In the genomic region with DNA sequence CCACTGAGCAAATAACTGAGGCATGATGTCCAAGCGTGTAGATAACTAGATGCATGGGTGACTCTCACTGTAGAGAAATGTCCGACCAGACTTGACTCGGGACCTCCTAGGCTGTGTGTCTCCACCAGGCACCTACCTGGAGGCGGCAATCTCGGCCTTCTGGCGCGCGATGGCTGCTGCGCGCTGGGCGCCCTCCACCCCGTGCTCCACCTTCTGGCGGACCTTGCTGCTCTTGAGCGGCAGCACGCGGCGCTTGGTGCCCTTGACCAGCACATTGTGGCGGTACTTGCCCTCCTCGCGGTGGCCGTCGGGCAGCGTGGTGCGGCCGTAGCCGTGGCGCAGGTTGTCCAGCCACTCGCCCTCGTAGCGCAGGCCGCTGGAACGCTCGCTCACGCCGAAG, we compare ENCODE assay signal across 15 mouse cellular contexts. TPM values are rescaled to one million over a fixed set of nuclear protein-coding genes. Genes with fewer than 3 reads are reported as not detected.
DNase-seq lines count a peak whose midpoint lies in the region; ATAC-seq lines count a peak whose summit lies in the region.
"Had no signal": no experiment of that assay in that cellular context is flagged by ENCODE, and none has a peak within 500 bp of the region (broad histone marks: within the 10 kb centered on the region; RNA-seq: fewer than 3 reads in every experiment).

No protein-coding gene starts in this region.

- peak overlapping the region; percentile 16; the same call in 1 of the 2 replicates for H3K4me2 ChIP-seq in heart, embryonic 11.5 days
- H3K4me2 ChIP-seq in kidney, embryonic 15.5 days: 0 out of 2 replicates have a peak overlapping the region, but pooled peaks have one; percentile 9
- H3K4me2 ChIP-seq in neural tube, embryonic 13.5 days: peak overlapping the region; percentile 27; the same call in 1 of the 2 replicates

- 43% methylated on average over 35 of the region's 35 CpGs for WGBS in heart, embryonic 11.5 days (ENCODE audit: insufficient replicate concordance)
- WGBS in kidney, embryonic 15.5 days: 44% methylated on average over 35 of the region's 35 CpGs
- WGBS in embryonic facial prominence, embryonic 10.5 days: 49% methylated on average over 35 of the region's 35 CpGs
- WGBS in neural tube, embryonic 13.5 days: 39% methylated on average over 35 of the region's 35 CpGs

- peak overlapping the region; percentile 22; the same call in 1 of the 2 replicates for H3K9ac ChIP-seq in heart, embryonic 11.5 days (ENCODE audit: low read depth, low read length)
- H3K9ac ChIP-seq in kidney, embryonic 15.5 days: no peak overlapping the region
- H3K9ac ChIP-seq in neural tube, embryonic 13.5 days: no peak overlapping the region

- H3K9me3 ChIP-seq in heart, embryonic 11.5 days (replicated peaks; ENCODE audit: control insufficient read depth, low read length): no peaks in the 10 kb centered on the region
- H3K9me3 ChIP-seq in kidney, embryonic 15.5 days (replicated peaks): no peaks in the 10 kb centered on the region; the same call in 1 of the 2 replicates
- peaks cover 9% of the 10 kb centered on the region; the same call in 1 of the 2 replicates for H3K9me3 ChIP-seq in embryonic facial prominence, embryonic 10.5 days
- no peaks in the 10 kb centered on the region for H3K9me3 ChIP-seq in neural tube, embryonic 13.5 days

- no peak for DNase-seq in heart, postnatal 36 days
- DNase-seq in kidney, postnatal 14 days: no peak
- no peak for DNase-seq in embryonic facial prominence, embryonic 10.5 days (ENCODE audit: low spot score)
- no peak for DNase-seq in kidney, postnatal 4 days
- no peak for DNase-seq in adrenal gland, postnatal 10 days
- DNase-seq: adrenal gland, adult 8-10 months; kidney, adult 18-20 months; lung, postnatal 4 days; spleen, adult 18-20 months had no signal

- no peak for ATAC-seq in heart, embryonic 11.5 days (replicated peaks; ENCODE audit: insufficient number of reproducible peaks, low FRiP score, low TSS enrichment)
- no peak for ATAC-seq in kidney, embryonic 15.5 days (replicated peaks; ENCODE audit: low FRiP score)
- ATAC-seq in neural tube, embryonic 13.5 days (ENCODE audit: low read depth): no peak
- ATAC-seq: Patski had no signal

- peaks cover 57% of the 10 kb centered on the region for H3K4me1 ChIP-seq in heart, embryonic 11.5 days (ENCODE audit: control insufficient read depth, insufficient read depth, low read length)
- peaks cover 4% of the 10 kb centered on the region; the same call in 1 of the 2 replicates for H3K4me1 ChIP-seq in kidney, embryonic 15.5 days
- H3K4me1 ChIP-seq in embryonic facial prominence, embryonic 10.5 days: 0 out of 2 replicates have a peak, but pooled peaks cover 6% of the 10 kb centered on the region
- no peaks in the 10 kb centered on the region for H3K4me1 ChIP-seq in neural tube, embryonic 13.5 days (replicated peaks)

- H3K4me3 ChIP-seq in heart, embryonic 11.5 days (ENCODE audit: low read depth, low read length): 0 out of 2 replicates have a peak overlapping the region, but pooled peaks have one; percentile 1
- H3K4me3 ChIP-seq in kidney, embryonic 15.5 days (replicated peaks): no peak overlapping the region
- peak overlapping the region; percentile 33 for H3K4me3 ChIP-seq in embryonic facial prominence, embryonic 10.5 days
- no peak overlapping the region for H3K4me3 ChIP-seq in neural tube, embryonic 13.5 days
- H3K4me3 ChIP-seq: erythroblast, embryonic 14.5 days had no signal

- H3K27me3 ChIP-seq in heart, embryonic 11.5 days (ENCODE audit: control insufficient read depth, insufficient read depth, low read length): peaks cover 23% of the 10 kb centered on the region
- peaks cover 37% of the 10 kb centered on the region for H3K27me3 ChIP-seq in kidney, embryonic 15.5 days
- H3K27me3 ChIP-seq in embryonic facial prominence, embryonic 10.5 days (replicated peaks; ENCODE audit: low read depth, poor library complexity, severe bottlenecking): peaks cover 52% of the 10 kb centered on the region
- peaks cover 50% of the 10 kb centered on the region for H3K27me3 ChIP-seq in neural tube, embryonic 13.5 days
- H3K27me3 ChIP-seq: Patski had no signal

- peaks cover 4% of the 10 kb centered on the region; the same call in 1 of the 2 replicates for H3K36me3 ChIP-seq in heart, embryonic 11.5 days (ENCODE audit: control insufficient read depth, insufficient read depth, low read length)
- no peaks in the 10 kb centered on the region for H3K36me3 ChIP-seq in kidney, embryonic 15.5 days
- H3K36me3 ChIP-seq in embryonic facial prominence, embryonic 10.5 days (replicated peaks): 0 out of 2 replicates have a peak, but pooled peaks cover 7% of the 10 kb centered on the region
- H3K36me3 ChIP-seq in neural tube, embryonic 13.5 days: no peaks in the 10 kb centered on the region

- H3K27ac ChIP-seq in heart, embryonic 11.5 days (ENCODE audit: low read depth, low read length): no peak overlapping the region; the same call in 1 of the 2 replicates
- no peak overlapping the region for H3K27ac ChIP-seq in kidney, embryonic 15.5 days
- H3K27ac ChIP-seq in embryonic facial prominence, embryonic 10.5 days (replicated peaks): no peak overlapping the region
- no peak overlapping the region for H3K27ac ChIP-seq in neural tube, embryonic 13.5 days (replicated peaks)

- intact Hi-C loops in heart, postnatal 36 days (cut with DNase I): no loop called here

RNA-seq across cellular contexts. Expression of a gene that starts 22.3 kb away (rescaled TPM):
- 19.5 and 22.7 TPM in 2 replicates for polyA plus RNA-seq in heart, embryonic 11.5 days (2014; fragmentation: Nextera tagmentation; extraction: Ambion mirVana)
- total RNA-seq in heart, postnatal 36 days (2021): 100 to 1,000 TPM; 323 to 334 TPM
- polyA plus RNA-seq in kidney, embryonic 15.5 days (2015; fragmentation: Nextera tagmentation; extraction: Ambion mirVana): 2.5 and 4.2 TPM in 2 replicates
- polyA plus RNA-seq in embryonic facial prominence, embryonic 10.5 days (2016; fragmentation: Nextera tagmentation; extraction: Ambion mirVana): 0.52 and 0.83 TPM in 2 replicates
- polyA plus RNA-seq in neural tube, embryonic 13.5 days (2015; fragmentation: Nextera tagmentation; extraction: Ambion mirVana): 0.57 and 0.84 TPM in 2 replicates
- 10 to 100 TPM; 11.5 to 23.5 TPM for total RNA-seq in adrenal gland, postnatal 10 days (2021)
- total RNA-seq: common myeloid progenitor, adult 5-6 weeks had no signal
- polyA plus RNA-seq: erythroblast, embryonic 14.5 days had no signal

RNA-seq across cellular contexts. Expression of a gene that starts 49.0 kb away (rescaled TPM):
- polyA plus RNA-seq in heart, embryonic 11.5 days (2014; fragmentation: Nextera tagmentation; extraction: Ambion mirVana): 60.8 and 64.1 TPM in 2 replicates
- total RNA-seq in heart, postnatal 36 days (2021): 10 to 100 TPM; 21.9 TPM
- polyA plus RNA-seq in kidney, embryonic 15.5 days (2015; fragmentation: Nextera tagmentation; extraction: Ambion mirVana): 87.0 and 87.3 TPM in 2 replicates
- polyA plus RNA-seq in embryonic facial prominence, embryonic 10.5 days (2016; fragmentation: Nextera tagmentation; extraction: Ambion mirVana): 94.0 and 99.5 TPM in 2 replicates
- polyA plus RNA-seq in neural tube, embryonic 13.5 days (2015; fragmentation: Nextera tagmentation; extraction: Ambion mirVana): 74.5 and 83.4 TPM in 2 replicates
- total RNA-seq in adrenal gland, postnatal 10 days (2021): 10 to 100 TPM; 34.6 to 34.8 TPM

Comparison
In these comparisons a context has a peak if more than half of its experiments do, and no peak if none do; other contexts are left out.
1. H3K4me3 ChIP-seq: peak in heart, embryonic 11.5 days (single experiment) and embryonic facial prominence, embryonic 10.5 days (single experiment); none in kidney, embryonic 15.5 days (single experiment) and neural tube, embryonic 13.5 days (single experiment).
2. Peak in every context shown above with its lines, with median percentiles within 50 percentile points of each other: H3K4me2 ChIP-seq.